Mouse (Mus musculus) embryonic fibroblast, embryonic 13.5 days (primary cell): Measurements from ENCODE around the gene Ror2. TPM values are rescaled to one million over a fixed set of nuclear protein-coding genes. Genes with fewer than 3 reads are reported as not detected.

Experiments
- H3K27ac ChIP-seq: 2 replicates; pipeline ENCODE4 v1.5.1; 2012; ENCODE audit warnings: low read length, control low read depth, inconsistent platforms; ENCODE audit not compliant: insufficient read depth
- H3K4me1 ChIP-seq: 2 replicates; pipeline ENCODE4 v1.6.1; 2011; ENCODE audit warnings: low read length; ENCODE audit not compliant: control insufficient read depth, insufficient read depth
- H3K4me3 ChIP-seq: 2 replicates; pipeline ENCODE4 v1.5.1; 2011; ENCODE audit warnings: mild to moderate bottlenecking, control low read depth, low read length; ENCODE audit not compliant: insufficient read depth
- CTCF ChIP-seq: IDR thresholded peaks from 2 replicates; pipeline ENCODE4 v1.5.1; 2011; ENCODE audit warnings: mild to moderate bottlenecking, control low read depth, low read length, moderate library complexity, borderline replicate concordance; ENCODE audit not compliant: insufficient read depth
- POLR2A ChIP-seq: IDR thresholded peaks from 2 replicates; pipeline ENCODE4 v1.6.1; 2011; ENCODE audit warnings: low read depth, mild to moderate bottlenecking, control low read depth, low read length, moderate library complexity
- polyA plus RNA-seq: library from polyadenylated mRNA; stranded (reverse); fragments of >200 nt; gene quantifications from 2 replicates; pipeline ENCODE4 v1.2.4, GENCODE M21; 2011; ENCODE audit warnings: low read depth; ENCODE audit not compliant: missing spikeins, insufficient read length

The Ror2 gene
- polyA plus RNA-seq, 1 experiment: 27.2 TPM

- TF ChIP-seq POLR2A (no peak), CTCF (no peak)
- Histone ChIP-seq H3K27ac (peak overlapping the region; percentile 8), H3K4me1 (peaks cover 26% of the 10 kb centered on the region), H3K4me3 (no peak overlapping the region)
Measured at GRCm38 (mm10) chr13:53261106-53261771, 24.7 kb downstream of the Ror2 start.

- H3K27ac ChIP-seq: peak overlapping the region; percentile 53
- H3K4me3 ChIP-seq: no peak overlapping the region
- TF ChIP-seq POLR2A: no peak
- no peak for TF ChIP-seq CTCF
- H3K4me1 ChIP-seq: peaks cover 26% of the 10 kb centered on the region
Measured at GRCm38 (mm10) chr13:53258943-53259342, 27.0 kb downstream of the Ror2 start.

GRCm38 (mm10) chr13:53258497-53258896 is 27.4 kb downstream of the Ror2 start:
- no peak for TF ChIP-seq CTCF
- no peak for TF ChIP-seq POLR2A
- peak overlapping the region; percentile 53 for H3K27ac ChIP-seq

GRCm38 (mm10) chr13:53253255-53253654 is 32.7 kb downstream of the Ror2 start:
- TF ChIP-seq CTCF: no peak
- no peak for TF ChIP-seq POLR2A
- Histone ChIP-seq H3K4me1 (peaks cover 20% of the 10 kb centered on the region), H3K27ac (no peak overlapping the region), H3K4me3 (no peak overlapping the region)

More at GRCm38 (mm10) chr13:53258497-53258896, 27.4 kb downstream of the Ror2 start:
- H3K4me1 ChIP-seq: peaks cover 28% of the 10 kb centered on the region
- no peak overlapping the region for H3K4me3 ChIP-seq

- Histone ChIP-seq H3K27ac (0 out of 2 replicates have a peak overlapping the region, but pooled peaks have one; percentile 3), H3K4me1 (peaks cover 11% of the 10 kb centered on the region), H3K4me3 (no peak overlapping the region)
- no peak for TF ChIP-seq POLR2A
- no peak for TF ChIP-seq CTCF
Measured at GRCm38 (mm10) chr13:53248586-53249401, 37.1 kb downstream of the Ror2 start.

GRCm38 (mm10) chr13:53248080-53248479 is 37.8 kb downstream of the Ror2 start:
- no peak for TF ChIP-seq CTCF
- no peak for TF ChIP-seq POLR2A
- no peak overlapping the region for H3K4me3 ChIP-seq
- peaks cover 8% of the 10 kb centered on the region for H3K4me1 ChIP-seq
- no peak overlapping the region for H3K27ac ChIP-seq

GRCm38 (mm10) chr13:53247175-53247574 is 38.7 kb downstream of the Ror2 start:
- no peak overlapping the region for H3K4me3 ChIP-seq
- H3K27ac ChIP-seq: no peak overlapping the region
- TF ChIP-seq POLR2A (no peak), CTCF (no peak)
- H3K4me1 ChIP-seq: peaks cover 8% of the 10 kb centered on the region

GRCm38 (mm10) chr13:53244151-53244550 is 41.8 kb downstream of the Ror2 start:
- peaks cover 8% of the 10 kb centered on the region for H3K4me1 ChIP-seq
- no peak overlapping the region for H3K4me3 ChIP-seq
- H3K27ac ChIP-seq: no peak overlapping the region
- TF ChIP-seq CTCF: no peak
- TF ChIP-seq POLR2A: no peak

GRCm38 (mm10) chr13:53237455-53237854 is 48.5 kb downstream of the Ror2 start:
- no peak overlapping the region for H3K27ac ChIP-seq
- H3K4me3 ChIP-seq: no peak overlapping the region
- TF ChIP-seq CTCF (no peak), POLR2A (no peak)
- H3K4me1 ChIP-seq: peaks cover 2% of the 10 kb centered on the region; the same call in 1 of the 2 replicates
